7 mouse cellular contexts compared by ENCODE assay signal in the genomic region with DNA sequence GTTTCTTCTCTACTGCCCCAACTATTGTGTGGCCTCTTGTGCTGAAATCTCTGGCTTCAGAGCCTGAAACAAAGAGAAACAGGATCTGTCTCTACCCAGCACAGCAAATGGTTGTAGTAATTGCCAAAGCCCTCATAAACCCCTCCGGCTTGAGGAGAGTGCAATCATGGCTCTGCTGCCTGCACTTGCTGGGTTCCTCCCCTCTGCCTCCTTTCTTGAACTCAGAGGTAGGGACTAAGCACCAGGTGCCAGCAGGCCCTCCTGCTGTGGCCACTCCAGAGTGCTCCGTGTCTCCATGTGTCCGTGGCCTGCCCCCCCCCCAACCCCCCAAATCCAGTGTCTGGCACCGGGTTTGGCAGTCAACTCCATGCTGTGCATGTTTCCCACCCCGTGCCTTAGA. TPM values are rescaled to one million over a fixed set of nuclear protein-coding genes. Genes with fewer than 3 reads are reported as not detected.
DNase-seq lines count a peak whose midpoint lies in the region; ATAC-seq and TF ChIP-seq lines count a peak whose summit lies in the region.

No protein-coding gene starts in this region.

- TF ChIP-seq CTCF in kidney, postnatal 0 days (IDR thresholded peaks at IDR 0.05; ENCODE audit: low read depth) = no peak
- TF ChIP-seq CTCF in midbrain, postnatal 0 days (IDR thresholded peaks at IDR 0.05) = no peak

- H3K9ac ChIP-seq in kidney, postnatal 0 days (ENCODE audit: low read depth, low read length) = 0 out of 2 replicates have a peak overlapping the region, but pooled peaks have one; percentile 13
- no peak overlapping the region for H3K9ac ChIP-seq in embryonic facial prominence, embryonic 15.5 days
- H3K9ac ChIP-seq in hindbrain, embryonic 13.5 days = peak overlapping the region; percentile 36
- no peak overlapping the region; the same call in 1 of the 2 replicates for H3K9ac ChIP-seq in midbrain, postnatal 0 days (replicated peaks; ENCODE audit: low read length, poor library complexity, severe bottlenecking)

- H3K4me3 ChIP-seq in kidney, postnatal 0 days (replicated peaks; ENCODE audit: low read depth, low read length) = no peak overlapping the region
- H3K4me3 ChIP-seq in embryonic facial prominence, embryonic 15.5 days (replicated peaks) = no peak overlapping the region
- H3K4me3 ChIP-seq in hindbrain, embryonic 13.5 days = no peak overlapping the region
- no peak overlapping the region for H3K4me3 ChIP-seq in midbrain, postnatal 0 days (ENCODE audit: low read depth, low read length)

- H3K27me3 ChIP-seq in kidney, postnatal 0 days (ENCODE audit: insufficient read depth, low read length) = no peaks in the 10 kb centered on the region
- H3K27me3 ChIP-seq in embryonic facial prominence, embryonic 15.5 days = no peaks in the 10 kb centered on the region
- no peaks in the 10 kb centered on the region for H3K27me3 ChIP-seq in hindbrain, embryonic 13.5 days
- H3K27me3 ChIP-seq in midbrain, postnatal 0 days (ENCODE audit: insufficient read depth, low read length) = no peaks in the 10 kb centered on the region

- peak overlapping the region; percentile 88 for H3K27ac ChIP-seq in kidney, postnatal 0 days
- peak overlapping the region; percentile 78 for H3K27ac ChIP-seq in embryonic facial prominence, embryonic 15.5 days (replicated peaks)
- H3K27ac ChIP-seq in hindbrain, embryonic 13.5 days = peak overlapping the region; percentile 89
- peak overlapping the region; percentile 72 for H3K27ac ChIP-seq in midbrain, postnatal 0 days (ENCODE audit: low read depth, low read length)

- ATAC-seq in kidney, postnatal 0 days (replicated peaks; ENCODE audit: low FRiP score, low read depth) = no peak
- no peak for ATAC-seq in embryonic facial prominence, embryonic 15.5 days (ENCODE audit: insufficient number of reproducible peaks, low FRiP score, low TSS enrichment, low read depth)
- peak; percentile 6; the same call in 1 of the 2 replicates for ATAC-seq in hindbrain, embryonic 13.5 days (ENCODE audit: low FRiP score)
- ATAC-seq in midbrain, postnatal 0 days (ENCODE audit: low FRiP score) = no peak

- H3K9me3 ChIP-seq in kidney, postnatal 0 days (replicated peaks; ENCODE audit: low read length) = no peaks in the 10 kb centered on the region
- H3K9me3 ChIP-seq in embryonic facial prominence, embryonic 15.5 days (replicated peaks) = no peaks in the 10 kb centered on the region
- no peaks in the 10 kb centered on the region for H3K9me3 ChIP-seq in hindbrain, embryonic 13.5 days
- H3K9me3 ChIP-seq in midbrain, postnatal 0 days (ENCODE audit: low read length) = no peaks in the 10 kb centered on the region

- WGBS in kidney, postnatal 0 days = 30% methylated on average over 5 of the region's 5 CpGs
- WGBS in embryonic facial prominence, embryonic 15.5 days = 19% methylated on average over 5 of the region's 5 CpGs
- 8% methylated on average over 5 of the region's 5 CpGs for WGBS in hindbrain, embryonic 13.5 days
- 13% methylated on average over 5 of the region's 5 CpGs for WGBS in midbrain, postnatal 0 days

- no peak overlapping the region for H3K4me2 ChIP-seq in kidney, postnatal 0 days (ENCODE audit: low read length)
- H3K4me2 ChIP-seq in embryonic facial prominence, embryonic 15.5 days (replicated peaks) = no peak overlapping the region
- no peak overlapping the region for H3K4me2 ChIP-seq in hindbrain, embryonic 13.5 days
- no peak overlapping the region for H3K4me2 ChIP-seq in midbrain, postnatal 0 days (ENCODE audit: low read depth, low read length, poor library complexity, severe bottlenecking)

- H3K36me3 ChIP-seq in kidney, postnatal 0 days (ENCODE audit: insufficient read depth, low read length) = peaks cover 27% of the 10 kb centered on the region
- peaks cover 38% of the 10 kb centered on the region for H3K36me3 ChIP-seq in embryonic facial prominence, embryonic 15.5 days
- H3K36me3 ChIP-seq in hindbrain, embryonic 13.5 days = peaks cover 36% of the 10 kb centered on the region
- H3K36me3 ChIP-seq in midbrain, postnatal 0 days (ENCODE audit: insufficient read depth, low read length) = peaks cover 21% of the 10 kb centered on the region

- DNase-seq in kidney, postnatal 0 days (ENCODE audit: low spot score) = no peak
- DNase-seq in kidney, postnatal 25 days = no peak
- peak; percentile 37 for DNase-seq in midbrain, postnatal 0 days (ENCODE audit: low spot score)
- no peak for DNase-seq in MN1 (ENCODE audit: low spot score)
- DNase-seq in gastrocnemius, postnatal 4 days (ENCODE audit: low spot score in 2 of 2) = no peak

- peaks cover 36% of the 10 kb centered on the region for H3K4me1 ChIP-seq in kidney, postnatal 0 days (replicated peaks; ENCODE audit: insufficient read depth, low read length)
- H3K4me1 ChIP-seq in embryonic facial prominence, embryonic 15.5 days = peaks cover 62% of the 10 kb centered on the region
- H3K4me1 ChIP-seq in hindbrain, embryonic 13.5 days (replicated peaks) = peaks cover 59% of the 10 kb centered on the region
- peaks cover 19% of the 10 kb centered on the region for H3K4me1 ChIP-seq in midbrain, postnatal 0 days (ENCODE audit: insufficient read depth, low read length)

RNA-seq across cellular contexts. Expression of a gene that starts 14.6 kb away (rescaled TPM):
- polyA plus RNA-seq in kidney, postnatal 0 days (2015; fragmentation: Nextera tagmentation; extraction: Ambion mirVana) = 19.1 and 19.6 TPM in 2 replicates
- polyA plus RNA-seq in embryonic facial prominence, embryonic 15.5 days (2015; fragmentation: Nextera tagmentation; extraction: Ambion mirVana) = 8.8 and 9.3 TPM in 2 replicates
- polyA plus RNA-seq in hindbrain, embryonic 13.5 days (2015; fragmentation: Nextera tagmentation; extraction: Ambion mirVana) = 0.78 and 2.5 TPM in 2 replicates
- 3.9 and 5.9 TPM in 2 replicates for total RNA-seq in midbrain, postnatal 0 days (2014; rRNA removed)
- polyA plus RNA-seq in midbrain, postnatal 0 days (2015; fragmentation: Nextera tagmentation; extraction: Ambion mirVana) = 10.6 and 11.0 TPM in 2 replicates
- under 1 TPM in 1 of 2 experiments, not detected in 1; 0.74 TPM for total RNA-seq in gastrocnemius, postnatal 4 days (2021)

RNA-seq across cellular contexts. Expression of a gene that starts 15.0 kb away (rescaled TPM):
- 0.11 and 0.54 TPM in 2 replicates for polyA plus RNA-seq in kidney, postnatal 0 days (2015; fragmentation: Nextera tagmentation; extraction: Ambion mirVana)
- 0.07 and 0.24 TPM in 2 replicates for polyA plus RNA-seq in embryonic facial prominence, embryonic 15.5 days (2015; fragmentation: Nextera tagmentation; extraction: Ambion mirVana)
- 0.52 and 1.4 TPM in 2 replicates for polyA plus RNA-seq in hindbrain, embryonic 13.5 days (2015; fragmentation: Nextera tagmentation; extraction: Ambion mirVana)
- 3.2 and 10.8 TPM in 2 replicates for total RNA-seq in midbrain, postnatal 0 days (2014; rRNA removed)
- polyA plus RNA-seq in midbrain, postnatal 0 days (2015; fragmentation: Nextera tagmentation; extraction: Ambion mirVana) = 3.9 and 4.5 TPM in 2 replicates
- not detected for total RNA-seq in gastrocnemius, postnatal 4 days (2021)

RNA-seq across cellular contexts. Expression of a gene that starts 43.3 kb away (rescaled TPM):
- polyA plus RNA-seq in kidney, postnatal 0 days (2015; fragmentation: Nextera tagmentation; extraction: Ambion mirVana) = 3.4 and 4.2 TPM in 2 replicates
- 17.4 and 20.6 TPM in 2 replicates for polyA plus RNA-seq in embryonic facial prominence, embryonic 15.5 days (2015; fragmentation: Nextera tagmentation; extraction: Ambion mirVana)
- 1.9 and 2.0 TPM in 2 replicates for polyA plus RNA-seq in hindbrain, embryonic 13.5 days (2015; fragmentation: Nextera tagmentation; extraction: Ambion mirVana)
- 7.6 and 8.3 TPM in 2 replicates for total RNA-seq in midbrain, postnatal 0 days (2014; rRNA removed)
- 2.8 and 4.1 TPM in 2 replicates for polyA plus RNA-seq in midbrain, postnatal 0 days (2015; fragmentation: Nextera tagmentation; extraction: Ambion mirVana)
- 1 to 10 TPM; 2.3 to 2.6 TPM for total RNA-seq in gastrocnemius, postnatal 4 days (2021)

Comparison
In these comparisons a context has a peak if more than half of its experiments do, and no peak if none do; other contexts are left out.
1. H3K9ac ChIP-seq: peak in kidney, postnatal 0 days (single experiment) and hindbrain, embryonic 13.5 days (single experiment); none in embryonic facial prominence, embryonic 15.5 days (single experiment) and midbrain, postnatal 0 days (single experiment).
2. Peak in every context shown above with its lines, with median percentiles within 50 percentile points of each other: H3K27ac ChIP-seq.